Mouse (Mus musculus): ENCODE results near the gene Hist1h4h. TPM values are rescaled to one million over a fixed set of nuclear protein-coding genes. Genes with fewer than 3 reads are reported as not detected.
"Not testable (repeated sequence)": the region's sequence is repeated elsewhere in the genome, so short reads cannot be mapped to it uniquely, and the experiment has no call there.

Gene Hist1h4h
- polyA plus RNA-seq, 1 experiment from 2014 or later = 4.9 TPM

DNA sequence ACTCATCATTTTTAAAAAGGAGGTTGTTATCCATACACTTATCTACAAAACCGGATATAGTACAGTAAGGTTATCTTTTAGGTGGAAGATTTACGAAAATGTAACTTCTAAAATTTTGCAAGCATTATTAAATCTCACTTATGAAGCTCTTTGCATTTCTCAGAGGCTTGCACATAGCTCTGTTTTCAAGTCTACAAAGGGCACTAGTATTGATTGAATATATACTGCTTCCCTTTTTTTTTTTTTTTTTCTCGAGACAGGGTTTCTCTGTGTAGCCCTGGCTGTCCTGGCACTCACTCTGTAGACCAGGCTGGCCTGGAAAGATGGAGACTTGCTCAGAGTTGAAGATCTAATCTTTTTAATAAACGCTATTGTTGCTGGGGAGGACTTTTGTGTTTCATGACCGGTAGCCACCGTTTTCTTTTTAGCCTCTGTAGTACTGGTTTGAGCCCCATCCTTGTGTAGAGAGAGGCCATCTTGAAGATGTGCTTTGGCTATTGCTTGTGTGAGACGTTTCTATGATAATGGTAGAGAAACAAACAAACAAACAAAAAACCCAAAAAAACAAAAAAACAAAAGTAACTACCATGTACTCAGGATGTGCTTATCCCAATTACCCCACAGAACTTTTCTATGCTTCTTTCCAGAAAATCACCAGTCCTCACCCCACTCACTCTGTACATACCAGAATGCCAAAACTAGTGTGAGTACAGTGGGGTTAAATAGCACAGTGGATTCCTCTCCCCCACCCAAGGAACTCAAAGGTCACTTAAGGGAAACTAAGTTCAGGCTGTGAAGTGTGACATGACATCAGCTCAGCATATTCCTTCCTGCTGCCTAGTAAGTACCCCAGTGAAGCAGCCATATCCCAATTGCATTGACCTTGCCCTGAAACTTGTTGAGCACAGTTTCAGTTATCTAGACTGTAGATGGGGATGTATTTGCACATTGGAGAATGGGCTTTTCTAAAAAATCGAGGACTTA, 21.4 kb downstream of the Hist1h4h start:
- WGBS = 50% methylated on average over 8 of the region's 8 CpGs
- ATAC-seq (replicated peaks; ENCODE audit: low FRiP score) = no peak
- no peak for DNase-seq (ENCODE audit: low spot score)
- peaks cover 2% of the 10 kb centered on the region; the same call in 1 of the 2 replicates for H3K4me1 ChIP-seq (replicated peaks; ENCODE audit: control insufficient read depth, insufficient read depth, low read length)
- peak overlapping the region; percentile 36 for H3K4me3 ChIP-seq (ENCODE audit: low read depth, low read length)
- no peaks in the 10 kb centered on the region for H3K27me3 ChIP-seq (ENCODE audit: control insufficient read depth, insufficient read depth, low read length)
- no peaks in the 10 kb centered on the region for H3K36me3 ChIP-seq (ENCODE audit: control insufficient read depth, insufficient read depth, low read length)
- peak overlapping the region; percentile 93 for H3K27ac ChIP-seq (ENCODE audit: low read depth, low read length)
- peak overlapping the region; percentile 71 for H3K9ac ChIP-seq (ENCODE audit: low read length)
- H3K9me3 ChIP-seq (ENCODE audit: control insufficient read depth, low read length) = no peaks in the 10 kb centered on the region
- H3K4me2 ChIP-seq (ENCODE audit: low read depth, low read length, severe bottlenecking) = peak overlapping the region; percentile 55; the same call in 1 of the 2 replicates

DNA sequence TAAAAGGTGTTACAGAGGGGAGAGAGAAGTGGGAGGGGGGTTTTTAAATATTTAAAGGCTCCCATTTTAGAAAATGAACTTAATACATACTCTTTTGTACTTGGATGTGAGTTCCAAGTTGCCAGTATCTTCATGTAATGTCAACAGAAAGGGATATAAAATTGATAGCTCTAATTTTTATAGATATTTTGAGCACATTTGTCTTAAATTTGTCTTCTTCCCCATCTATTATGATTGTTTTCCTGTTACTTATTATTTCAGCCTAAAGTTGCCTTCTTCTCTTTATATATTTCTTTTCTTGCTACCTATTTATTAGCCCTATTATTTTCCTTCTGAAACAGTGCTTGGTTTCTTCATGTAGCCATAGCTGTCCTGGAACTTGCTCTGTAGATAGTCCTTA, 22.1 kb downstream of the Hist1h4h start, which contains the start of gene Hist1h1d:
TSS of gene Hist1h1d (plus strand) at position 301 of the 400 bp plus-strand sequence.
- Histone ChIP-seq H3K4me1 (replicated peaks; ENCODE audit: control insufficient read depth, insufficient read depth, low read length) (peaks cover 2% of the 10 kb centered on the region; the same call in 1 of the 2 replicates), H3K27ac (ENCODE audit: low read depth, low read length) (peak within 1 kb of the TSS; percentile 100), H3K36me3 (ENCODE audit: control insufficient read depth, insufficient read depth, low read length) (no peaks in the 10 kb centered on the region), H3K9me3 (ENCODE audit: control insufficient read depth, low read length) (no peaks in the 10 kb centered on the region), H3K27me3 (ENCODE audit: control insufficient read depth, insufficient read depth, low read length) (no peaks in the 10 kb centered on the region), H3K9ac (ENCODE audit: low read length) (no peak within 1 kb of the TSS; the same call in 1 of the 2 replicates), H3K4me2 (ENCODE audit: low read depth, low read length, severe bottlenecking) (no peak within 1 kb of the TSS; the same call in 1 of the 2 replicates), H3K4me3 (ENCODE audit: low read depth, low read length) (no peak within 1 kb of the TSS)
- DNase-seq (ENCODE audit: low spot score) (no peak), ATAC-seq (replicated peaks; ENCODE audit: low FRiP score) (no peak)

DNA sequence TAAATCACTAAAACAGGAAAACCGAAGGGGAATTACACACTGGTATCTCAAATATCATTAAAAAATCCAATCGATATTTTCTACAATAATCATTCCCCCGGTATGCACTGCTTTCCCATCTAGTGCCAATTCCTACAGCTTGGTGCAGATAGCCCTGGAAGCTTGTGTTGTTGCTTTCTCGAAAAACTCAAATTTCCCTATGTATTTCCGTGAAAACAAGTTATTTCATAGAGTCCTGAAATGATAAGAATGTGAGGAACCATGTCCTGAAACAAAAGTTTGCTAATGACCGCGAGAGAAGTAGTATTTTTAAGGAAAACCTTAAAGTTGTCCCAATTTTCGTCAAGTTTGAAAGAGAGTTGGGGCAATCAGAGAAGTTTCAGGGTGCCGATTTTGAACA, 23.5 kb downstream of the Hist1h4h start:
- DNase-seq (ENCODE audit: low spot score) (no peak), ATAC-seq (replicated peaks; ENCODE audit: low FRiP score) (no peak)
- Histone ChIP-seq H3K4me3 (ENCODE audit: low read depth, low read length) (peak overlapping the region; percentile 59), H3K27ac (ENCODE audit: low read depth, low read length) (peak overlapping the region; percentile 100), H3K27me3 (ENCODE audit: control insufficient read depth, insufficient read depth, low read length) (no peaks in the 10 kb centered on the region), H3K36me3 (ENCODE audit: control insufficient read depth, insufficient read depth, low read length) (no peaks in the 10 kb centered on the region), H3K4me1 (replicated peaks; ENCODE audit: control insufficient read depth, insufficient read depth, low read length) (peaks cover 2% of the 10 kb centered on the region; the same call in 1 of the 2 replicates), H3K9me3 (ENCODE audit: control insufficient read depth, low read length) (no peaks in the 10 kb centered on the region), H3K9ac (ENCODE audit: low read length) (peak overlapping the region; percentile 94), H3K4me2 (ENCODE audit: low read depth, low read length, severe bottlenecking) (peak overlapping the region; percentile 90; the same call in 1 of the 2 replicates)
- WGBS = 27% methylated on average over 9 of the region's 9 CpGs

DNA sequence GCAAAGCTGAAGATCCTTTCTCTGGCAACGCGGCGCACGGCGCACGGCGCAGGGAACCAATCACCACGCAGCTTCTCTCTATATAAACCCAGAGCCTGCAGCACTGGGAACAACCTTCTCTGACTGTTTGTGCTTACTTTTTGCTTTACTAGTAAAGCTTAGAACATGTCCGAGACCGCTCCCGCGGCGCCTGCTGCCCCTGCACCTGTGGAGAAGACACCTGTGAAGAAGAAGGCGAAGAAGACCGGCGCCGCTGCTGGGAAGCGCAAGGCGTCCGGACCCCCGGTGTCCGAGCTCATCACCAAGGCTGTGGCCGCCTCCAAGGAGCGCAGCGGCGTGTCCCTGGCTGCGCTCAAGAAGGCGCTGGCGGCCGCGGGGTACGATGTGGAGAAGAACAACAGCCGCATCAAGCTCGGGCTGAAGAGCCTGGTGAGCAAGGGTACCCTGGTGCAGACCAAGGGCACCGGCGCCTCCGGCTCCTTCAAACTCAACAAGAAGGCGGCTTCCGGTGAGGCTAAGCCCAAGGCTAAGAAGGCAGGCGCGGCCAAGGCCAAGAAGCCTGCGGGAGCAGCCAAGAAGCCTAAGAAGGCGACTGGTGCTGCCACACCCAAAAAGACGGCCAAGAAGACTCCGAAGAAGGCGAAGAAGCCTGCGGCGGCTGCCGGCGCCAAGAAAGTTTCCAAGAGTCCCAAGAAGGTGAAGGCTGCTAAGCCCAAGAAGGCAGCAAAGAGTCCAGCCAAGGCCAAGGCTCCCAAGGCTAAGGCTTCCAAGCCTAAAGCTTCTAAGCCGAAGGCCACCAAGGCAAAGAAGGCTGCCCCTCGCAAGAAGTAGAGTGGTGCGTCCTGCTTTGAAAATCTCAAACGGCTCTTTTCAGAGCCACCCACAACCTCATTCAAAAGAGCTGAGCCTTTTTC, 24.3 kb downstream of the Hist1h4h start:
- H3K4me2 ChIP-seq (ENCODE audit: low read depth, low read length, severe bottlenecking) = peak overlapping the region; percentile 90
- no peaks in the 10 kb centered on the region for H3K9me3 ChIP-seq (ENCODE audit: control insufficient read depth, low read length)
- H3K27ac ChIP-seq (ENCODE audit: low read depth, low read length) = peak overlapping the region; percentile 100
- ATAC-seq (replicated peaks; ENCODE audit: low FRiP score) = peak; percentile 89
- peaks cover 2% of the 10 kb centered on the region; the same call in 1 of the 2 replicates for H3K4me1 ChIP-seq (replicated peaks; ENCODE audit: control insufficient read depth, insufficient read depth, low read length)
- peak overlapping the region; percentile 94 for H3K9ac ChIP-seq (ENCODE audit: low read length)
- no peaks in the 10 kb centered on the region for H3K27me3 ChIP-seq (ENCODE audit: control insufficient read depth, insufficient read depth, low read length)
- H3K36me3 ChIP-seq (ENCODE audit: control insufficient read depth, insufficient read depth, low read length) = no peaks in the 10 kb centered on the region
- DNase-seq (ENCODE audit: low spot score) = peak; percentile 93
- H3K4me3 ChIP-seq (ENCODE audit: low read depth, low read length) = peak overlapping the region; percentile 59
- WGBS = under 1% methylated on average over 49 of the region's 54 CpGs

DNA sequence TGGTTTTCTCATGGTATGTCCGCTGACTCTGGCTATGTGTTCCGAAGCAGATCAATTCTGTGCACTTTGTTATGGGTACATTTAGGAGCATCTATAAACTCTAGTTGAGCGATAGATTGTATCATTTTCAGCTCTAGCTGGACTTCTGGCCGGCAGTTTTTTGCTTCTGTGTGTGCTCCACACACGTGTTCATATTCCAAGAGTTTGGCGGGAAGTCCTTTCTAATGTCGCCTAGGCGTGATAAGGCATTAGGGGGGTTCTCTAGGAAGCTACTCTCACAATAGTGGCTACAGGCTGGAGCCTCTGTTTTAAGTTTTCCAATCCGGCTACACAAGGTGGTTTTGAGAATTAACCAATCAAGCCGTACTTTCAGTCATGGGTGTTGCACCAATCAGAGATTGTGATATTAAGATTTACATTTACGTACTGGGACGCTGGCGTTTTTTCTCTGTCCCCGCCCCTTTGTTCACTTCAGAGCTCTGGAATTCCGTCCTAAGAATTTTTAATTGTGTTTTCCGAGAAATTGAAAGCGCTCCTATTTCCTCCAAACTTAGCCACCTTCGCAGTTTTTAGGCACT, 25.1 kb downstream of the Hist1h4h start:
- Histone ChIP-seq H3K4me2 (ENCODE audit: low read depth, low read length, severe bottlenecking) (peak overlapping the region; percentile 90), H3K27me3 (ENCODE audit: control insufficient read depth, insufficient read depth, low read length) (no peaks in the 10 kb centered on the region), H3K4me1 (replicated peaks; ENCODE audit: control insufficient read depth, insufficient read depth, low read length) (peaks cover 2% of the 10 kb centered on the region; the same call in 1 of the 2 replicates), H3K4me3 (ENCODE audit: low read depth, low read length) (peak overlapping the region; percentile 59), H3K9me3 (ENCODE audit: control insufficient read depth, low read length) (no peaks in the 10 kb centered on the region), H3K27ac (ENCODE audit: low read depth, low read length) (peak overlapping the region; percentile 100), H3K36me3 (ENCODE audit: control insufficient read depth, insufficient read depth, low read length) (no peaks in the 10 kb centered on the region), H3K9ac (ENCODE audit: low read length) (peak overlapping the region; percentile 94)
- DNase-seq (ENCODE audit: low spot score) (peak; percentile 82), ATAC-seq (replicated peaks; ENCODE audit: low FRiP score) (peak; percentile 68)
- under 1% methylated on average over 18 of the region's 18 CpGs for WGBS

- no peaks in the 10 kb centered on the region for H3K27me3 ChIP-seq (ENCODE audit: control insufficient read depth, insufficient read depth, low read length)
- H3K9me3 ChIP-seq (ENCODE audit: control insufficient read depth, low read length) = no peaks in the 10 kb centered on the region
- peaks cover 2% of the 10 kb centered on the region; the same call in 1 of the 2 replicates for H3K4me1 ChIP-seq (replicated peaks; ENCODE audit: control insufficient read depth, insufficient read depth, low read length)
- H3K27ac ChIP-seq (ENCODE audit: low read depth, low read length) = peak overlapping the region; percentile 33
- no peak for ATAC-seq (replicated peaks; ENCODE audit: low FRiP score)
- no peaks in the 10 kb centered on the region for H3K36me3 ChIP-seq (ENCODE audit: control insufficient read depth, insufficient read depth, low read length)
- peak overlapping the region; percentile 29; the same call in 1 of the 2 replicates for H3K9ac ChIP-seq (ENCODE audit: low read length)
- H3K4me3 ChIP-seq (ENCODE audit: low read depth, low read length) = no peak overlapping the region
- 69% methylated on average over 3 of the region's 3 CpGs for WGBS
- H3K4me2 ChIP-seq (ENCODE audit: low read depth, low read length, severe bottlenecking) = no peak overlapping the region
- no peak for DNase-seq (ENCODE audit: low spot score)
Measured at GRCm38 (mm10) chr13:23556906-23557305, 26.1 kb downstream of the Hist1h4h start.

DNA sequence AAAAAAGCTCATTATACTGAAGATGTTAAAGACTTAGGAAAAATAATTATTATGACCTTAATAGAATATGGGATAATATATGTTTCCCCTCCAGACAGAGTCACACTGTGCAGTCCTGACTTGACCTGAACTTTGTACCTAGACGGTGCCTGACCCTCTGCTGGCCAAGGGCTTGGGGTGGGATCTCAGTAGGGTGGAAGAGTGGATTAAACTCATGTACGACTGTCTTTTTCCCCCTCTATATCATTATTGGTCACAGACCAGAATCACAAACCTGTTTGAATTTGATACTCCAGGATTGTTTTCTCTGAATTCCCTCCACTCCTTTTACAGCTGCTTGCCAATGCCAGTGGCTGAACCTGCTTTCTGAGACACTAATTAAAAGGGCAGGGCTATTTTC, 29.8 kb downstream of the Hist1h4h start:
- H3K27me3 ChIP-seq (ENCODE audit: control insufficient read depth, insufficient read depth, low read length); H3K9me3 ChIP-seq (ENCODE audit: control insufficient read depth, low read length); H3K4me1 ChIP-seq (replicated peaks; ENCODE audit: control insufficient read depth, insufficient read depth, low read length); ATAC-seq (replicated peaks; ENCODE audit: low FRiP score); H3K36me3 ChIP-seq (ENCODE audit: control insufficient read depth, insufficient read depth, low read length); H3K4me3 ChIP-seq (ENCODE audit: low read depth, low read length): not testable (repeated sequence)
- Histone ChIP-seq H3K27ac (ENCODE audit: low read depth, low read length) (peak overlapping the region; percentile 41), H3K4me2 (ENCODE audit: low read depth, low read length, severe bottlenecking) (peak overlapping the region; percentile 27; the same call in 1 of the 2 replicates), H3K9ac (ENCODE audit: low read length) (0 out of 2 replicates have a peak overlapping the region, but pooled peaks have one; percentile 12)
- 29% methylated on average over 2 of the region's 2 CpGs for WGBS
- peak; percentile 57 for DNase-seq (ENCODE audit: low spot score)

- Histone ChIP-seq H3K4me3 (ENCODE audit: low read depth, low read length) (peak overlapping the region; percentile 19), H3K27ac (ENCODE audit: low read depth, low read length) (peak overlapping the region; percentile 96), H3K4me2 (ENCODE audit: low read depth, low read length, severe bottlenecking) (peak overlapping the region; percentile 36), H3K9ac (ENCODE audit: low read length) (peak overlapping the region; percentile 43; the same call in 1 of the 2 replicates)
- not testable (repeated sequence) for H3K4me1 ChIP-seq (replicated peaks; ENCODE audit: control insufficient read depth, insufficient read depth, low read length); H3K27me3 ChIP-seq (ENCODE audit: control insufficient read depth, insufficient read depth, low read length); H3K36me3 ChIP-seq (ENCODE audit: control insufficient read depth, insufficient read depth, low read length); H3K9me3 ChIP-seq (ENCODE audit: control insufficient read depth, low read length); ATAC-seq (replicated peaks; ENCODE audit: low FRiP score); DNase-seq (ENCODE audit: low spot score)
- WGBS = 0% methylated on average over 2 of the region's 5 CpGs
Measured at GRCm38 (mm10) chr13:23561531-23561882, 30.7 kb downstream of the Hist1h4h start.
